Mouse (Mus musculus) kidney, adult 2 months (tissue): ENCODE measurements around the gene Rgl3.

Experiments
- CTCF ChIP-seq: fragments of 200-500 bp; conservative IDR thresholded peaks from 2 replicates; pipeline ENCODE4 v1.5.1; 2011; ENCODE audit warnings: low read depth, mild to moderate bottlenecking, control low read depth, low read length, moderate library complexity, mixed read lengths; ENCODE audit not compliant: insufficient read depth, insufficient read length
- POLR2A ChIP-seq: fragments of 200-500 bp; IDR thresholded peaks from one replicate; pipeline ENCODE4 v1.6.1; 2011; ENCODE audit warnings: low read depth, low read length, control low read depth

DNA sequence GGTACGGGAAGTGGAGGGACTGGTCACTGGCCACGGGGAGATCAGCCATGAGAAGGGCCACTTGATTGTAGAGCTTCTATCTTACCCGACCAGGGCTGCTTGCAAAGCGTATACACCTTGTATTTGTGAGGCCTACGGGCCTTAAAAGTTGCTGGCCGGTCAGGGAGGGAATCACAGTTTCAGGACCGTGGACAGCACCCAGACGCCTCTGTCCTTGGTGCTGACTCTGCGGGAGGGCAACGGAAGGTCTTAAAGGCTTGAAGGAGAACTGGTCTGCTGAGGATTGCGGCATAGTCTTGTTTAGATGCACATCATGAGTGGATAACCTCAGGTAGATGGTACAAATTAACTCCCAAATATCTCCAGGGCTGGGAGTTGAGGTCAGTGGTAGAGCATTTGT lies 38.9 kb downstream of the Rgl3 start:
- TF ChIP-seq POLR2A = no peak
- no peak; the same call in 1 of the 2 replicates for TF ChIP-seq CTCF
